Mouse (Mus musculus): ENCODE data around the gene Cd3d.

Gene Cd3d

DNA sequence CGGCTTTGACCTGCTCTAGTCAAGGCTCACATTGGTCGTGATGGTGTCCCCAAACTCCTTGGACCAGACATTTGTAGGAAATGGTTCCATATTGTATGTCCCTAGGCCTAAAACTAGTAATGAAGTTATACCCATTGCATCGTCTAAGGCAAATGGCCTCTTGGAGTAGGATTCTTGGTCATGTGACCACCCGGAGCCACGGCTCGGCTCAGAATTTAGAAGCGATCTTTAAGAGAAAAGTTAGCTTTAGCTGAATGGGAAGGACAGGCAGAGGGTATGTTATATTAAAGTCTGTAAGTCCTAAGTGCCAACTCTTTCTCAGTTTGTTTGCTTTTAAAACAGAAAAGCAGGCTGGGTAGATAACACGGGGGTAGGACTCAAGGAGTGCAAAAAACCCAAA is 495 bp downstream of the Cd3d start:
- no peaks in the 10 kb centered on the region for H3K27me3 ChIP-seq (ENCODE audit: control insufficient read depth, insufficient read depth, low read length, poor library complexity, severe bottlenecking)
- no peak for DNase-seq (ENCODE audit: low read depth, low spot score)
- H3K36me3 ChIP-seq (ENCODE audit: control insufficient read depth, insufficient read depth, low read length, poor library complexity, severe bottlenecking): no peaks in the 10 kb centered on the region

DNA sequence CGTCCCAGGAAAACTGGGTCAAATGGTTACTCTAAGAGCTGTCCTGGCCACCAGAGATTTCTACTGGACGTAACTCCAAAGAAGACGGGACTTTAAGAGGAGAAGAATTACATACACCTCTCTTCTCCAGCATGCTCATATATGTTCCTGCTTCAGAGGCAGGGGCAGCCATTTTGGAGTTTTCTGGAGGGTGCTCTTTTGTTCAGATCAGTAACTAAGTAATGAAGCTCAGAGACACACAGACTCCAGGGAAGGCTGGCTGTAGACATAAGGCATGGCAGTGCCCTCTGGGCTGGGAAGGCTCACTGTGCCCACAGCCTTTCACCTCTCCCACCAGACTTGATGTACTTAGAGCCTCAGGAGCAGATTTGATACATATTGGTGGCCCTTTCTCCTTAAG is 945 bp downstream of the Cd3d start:
- DNase-seq (ENCODE audit: low read depth, low spot score): no peak
- Histone ChIP-seq H3K27me3 (ENCODE audit: control insufficient read depth, insufficient read depth, low read length, poor library complexity, severe bottlenecking) (no peaks in the 10 kb centered on the region), H3K36me3 (ENCODE audit: control insufficient read depth, insufficient read depth, low read length, poor library complexity, severe bottlenecking) (no peaks in the 10 kb centered on the region)

DNA sequence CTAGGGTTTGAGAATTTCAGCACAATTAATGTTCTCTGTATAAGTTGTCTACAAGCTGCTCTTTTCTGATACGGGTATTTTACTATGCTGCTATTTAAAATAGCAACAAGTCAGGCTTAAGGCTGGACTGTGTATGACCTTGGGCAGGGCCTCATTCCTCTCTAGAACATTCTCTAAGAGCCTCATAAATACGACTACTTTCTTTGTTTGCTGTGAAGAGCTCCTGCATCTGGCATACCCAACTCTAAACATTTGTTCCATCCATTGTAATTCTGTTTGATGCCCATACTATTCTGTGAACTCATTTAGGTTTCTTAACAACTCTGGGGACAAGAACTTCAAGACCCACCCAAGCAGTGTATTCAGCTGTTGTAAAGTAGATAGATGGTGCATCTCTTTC is 1.4 kb downstream of the Cd3d start:
- H3K27me3 ChIP-seq (ENCODE audit: control insufficient read depth, insufficient read depth, low read length, poor library complexity, severe bottlenecking): no peaks in the 10 kb centered on the region
- no peak for DNase-seq (ENCODE audit: low read depth, low spot score)

DNA sequence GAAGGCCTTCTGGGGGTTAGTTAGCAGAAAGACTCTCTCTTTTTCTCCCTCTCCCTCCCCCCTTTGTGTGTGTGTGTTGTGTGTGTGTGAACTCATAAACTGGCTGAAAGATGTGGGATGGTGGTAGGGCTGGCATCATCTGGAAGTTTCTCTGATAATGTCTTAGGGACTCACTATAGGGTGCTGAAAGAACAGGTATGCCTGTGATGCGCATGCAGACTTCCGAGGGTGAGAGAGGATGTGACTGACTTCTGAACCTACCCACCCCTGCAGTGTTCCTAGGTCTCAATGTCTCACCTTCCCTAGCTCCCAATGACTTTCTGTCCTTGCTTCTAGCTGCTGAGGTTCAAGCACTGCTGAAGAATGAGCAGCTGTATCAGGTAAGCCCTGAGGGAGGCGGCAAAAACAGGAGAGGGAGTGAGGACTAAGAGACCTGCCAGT is 4.2 kb downstream of the Cd3d start:
- peak; percentile 7 for DNase-seq (ENCODE audit: low read depth, low spot score)
- Histone ChIP-seq H3K36me3 (ENCODE audit: control insufficient read depth, insufficient read depth, low read length, poor library complexity, severe bottlenecking) (no peaks in the 10 kb centered on the region), H3K27me3 (ENCODE audit: control insufficient read depth, insufficient read depth, low read length, poor library complexity, severe bottlenecking) (no peaks in the 10 kb centered on the region)

More for the DNA sequence above, 1.4 kb downstream of the Cd3d start:
- no peaks in the 10 kb centered on the region for H3K36me3 ChIP-seq (ENCODE audit: control insufficient read depth, insufficient read depth, low read length, poor library complexity, severe bottlenecking)

DNA sequence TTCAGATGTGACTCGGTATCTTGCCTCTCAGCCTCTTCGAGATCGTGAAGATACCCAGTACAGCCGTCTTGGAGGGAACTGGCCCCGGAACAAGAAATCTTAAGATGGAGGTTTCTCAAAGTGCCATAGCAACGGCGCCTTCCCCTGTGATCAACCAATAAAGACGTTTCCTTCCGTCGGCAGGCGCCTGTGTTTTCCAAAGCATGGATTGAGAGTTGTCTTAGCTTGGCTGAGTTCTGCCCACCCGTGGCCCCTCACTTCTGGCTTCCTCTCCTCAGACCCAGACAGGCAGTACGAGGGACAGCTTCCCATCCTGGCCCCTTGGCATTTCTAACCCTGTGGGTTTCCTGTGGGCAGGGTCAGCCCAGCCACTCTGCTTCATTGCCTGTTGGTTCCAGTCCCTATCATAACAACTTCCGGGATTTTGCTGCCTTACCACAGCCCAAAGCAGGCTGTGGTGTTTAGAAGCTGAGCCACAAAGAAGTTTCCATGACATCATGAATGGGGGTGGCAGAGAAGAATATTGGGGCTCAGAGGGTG is 4.7 kb downstream of the Cd3d start:
- Histone ChIP-seq H3K27me3 (ENCODE audit: control insufficient read depth, insufficient read depth, low read length, poor library complexity, severe bottlenecking) (no peaks in the 10 kb centered on the region), H3K36me3 (ENCODE audit: control insufficient read depth, insufficient read depth, low read length, poor library complexity, severe bottlenecking) (no peaks in the 10 kb centered on the region)
- DNase-seq (ENCODE audit: low read depth, low spot score): peak; percentile 96

DNA sequence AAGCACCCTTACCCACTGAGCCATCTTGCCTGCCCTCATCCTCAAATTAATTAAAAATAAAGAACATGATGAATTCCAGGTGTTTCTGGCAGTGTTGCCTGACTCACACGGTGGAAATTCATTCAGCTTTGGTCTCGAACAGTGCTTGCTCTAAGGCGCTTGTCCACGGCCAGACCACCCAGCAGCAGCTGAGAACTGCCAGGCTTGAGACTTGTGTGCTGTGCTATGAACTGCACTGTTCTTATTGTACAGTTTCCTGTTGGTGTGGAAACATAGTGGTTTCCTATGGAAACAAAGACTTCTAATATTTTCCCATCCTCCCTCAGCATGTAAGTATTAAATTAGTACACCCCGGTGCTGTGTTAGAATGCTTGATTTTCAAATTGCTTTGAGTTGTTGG is 5.4 kb downstream of the Cd3d start:
- peak; percentile 59 for DNase-seq (ENCODE audit: low read depth, low spot score)
- Histone ChIP-seq H3K36me3 (ENCODE audit: control insufficient read depth, insufficient read depth, low read length, poor library complexity, severe bottlenecking) (no peaks in the 10 kb centered on the region), H3K27me3 (ENCODE audit: control insufficient read depth, insufficient read depth, low read length, poor library complexity, severe bottlenecking) (no peaks in the 10 kb centered on the region)

DNA sequence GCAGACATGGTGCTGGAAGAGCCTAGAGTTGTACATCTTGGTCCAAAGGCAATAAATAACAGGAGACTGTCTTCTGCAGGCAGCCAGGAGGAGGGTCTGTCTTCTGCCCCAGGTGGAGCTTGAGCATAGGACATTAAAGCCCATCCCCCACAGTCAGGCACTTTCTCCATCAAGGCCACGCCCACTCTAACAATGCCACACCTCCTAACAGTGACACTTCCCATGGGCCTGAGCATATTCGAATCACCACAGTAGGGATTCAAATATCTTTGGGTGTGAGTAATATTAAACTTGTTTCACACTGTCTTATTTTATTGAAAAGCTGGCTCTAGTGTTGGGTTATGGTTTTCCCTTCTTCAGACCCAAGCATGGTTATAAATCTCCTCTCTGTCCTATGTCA is 10.2 kb downstream of the Cd3d start:
- no peak for DNase-seq (ENCODE audit: low read depth, low spot score)
- Histone ChIP-seq H3K27me3 (ENCODE audit: control insufficient read depth, insufficient read depth, low read length, poor library complexity, severe bottlenecking) (no peaks in the 10 kb centered on the region), H3K36me3 (ENCODE audit: control insufficient read depth, insufficient read depth, low read length, poor library complexity, severe bottlenecking) (no peaks in the 10 kb centered on the region)

DNA sequence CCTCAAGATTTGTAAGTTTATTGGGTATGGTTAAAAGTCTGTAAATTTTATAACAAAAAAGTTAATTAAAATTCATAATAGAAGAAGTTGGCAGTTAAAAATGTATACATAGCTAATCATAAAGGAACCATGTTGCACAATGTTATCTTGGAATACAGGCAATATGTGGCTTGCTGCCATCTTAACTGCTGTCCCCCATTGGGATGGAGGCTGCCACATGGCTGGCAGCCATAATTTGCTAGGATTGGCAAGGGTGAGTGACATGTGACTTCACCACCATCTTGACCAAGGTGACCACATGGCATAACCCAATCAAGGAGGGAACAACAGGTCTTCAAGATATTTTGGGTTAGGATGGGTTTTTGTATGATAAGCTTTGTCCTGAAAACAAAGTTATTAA is 10.7 kb downstream of the Cd3d start:
- DNase-seq (ENCODE audit: low read depth, low spot score): no peak
- no peaks in the 10 kb centered on the region for H3K27me3 ChIP-seq (ENCODE audit: control insufficient read depth, insufficient read depth, low read length, poor library complexity, severe bottlenecking)
- no peaks in the 10 kb centered on the region for H3K36me3 ChIP-seq (ENCODE audit: control insufficient read depth, insufficient read depth, low read length, poor library complexity, severe bottlenecking)

DNA sequence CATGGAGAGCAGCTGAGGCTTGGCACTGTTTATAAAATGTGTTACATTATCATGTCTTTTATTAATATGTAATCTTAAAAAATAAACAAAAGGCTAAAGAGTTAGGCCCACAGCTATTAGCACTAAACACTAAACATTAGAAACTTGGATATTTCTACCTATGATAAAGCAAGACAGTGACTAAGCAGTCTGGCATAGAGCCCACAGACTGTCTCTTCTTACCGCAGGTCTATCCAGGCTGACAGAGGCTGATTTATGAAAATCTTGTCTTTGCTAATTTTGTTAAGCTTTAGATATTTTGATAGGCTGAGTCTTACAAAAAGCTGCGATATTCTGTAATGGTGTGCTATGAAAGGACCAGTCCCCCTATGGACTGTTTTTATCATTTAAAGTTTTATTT is 11.7 kb downstream of the Cd3d start:
- no peak for DNase-seq (ENCODE audit: low read depth, low spot score)
- Histone ChIP-seq H3K27me3 (ENCODE audit: control insufficient read depth, insufficient read depth, low read length, poor library complexity, severe bottlenecking) (no peaks in the 10 kb centered on the region), H3K36me3 (ENCODE audit: control insufficient read depth, insufficient read depth, low read length, poor library complexity, severe bottlenecking) (no peaks in the 10 kb centered on the region)

DNA sequence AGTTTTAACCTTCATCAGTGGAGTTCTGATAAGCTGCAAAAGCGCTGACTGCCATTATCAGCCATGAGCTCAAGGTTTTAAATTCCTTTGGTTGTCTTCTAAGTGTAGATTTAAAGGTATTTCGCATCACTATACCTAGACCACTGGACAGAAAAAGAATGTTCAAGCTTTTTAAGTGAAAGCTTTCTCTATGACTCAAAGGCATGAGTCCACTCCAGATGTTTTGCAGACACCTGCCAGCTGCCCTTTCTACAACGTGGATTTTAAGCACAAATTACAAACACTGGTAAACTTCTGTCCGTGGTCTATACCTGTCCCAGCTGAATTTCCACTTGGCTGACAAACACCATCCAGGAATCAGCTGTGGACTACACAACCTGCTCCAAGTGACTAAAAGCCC is 13.4 kb downstream of the Cd3d start:
- no peaks in the 10 kb centered on the region for H3K36me3 ChIP-seq (ENCODE audit: control insufficient read depth, insufficient read depth, low read length, poor library complexity, severe bottlenecking)
- DNase-seq (ENCODE audit: low read depth, low spot score): no peak

DNA sequence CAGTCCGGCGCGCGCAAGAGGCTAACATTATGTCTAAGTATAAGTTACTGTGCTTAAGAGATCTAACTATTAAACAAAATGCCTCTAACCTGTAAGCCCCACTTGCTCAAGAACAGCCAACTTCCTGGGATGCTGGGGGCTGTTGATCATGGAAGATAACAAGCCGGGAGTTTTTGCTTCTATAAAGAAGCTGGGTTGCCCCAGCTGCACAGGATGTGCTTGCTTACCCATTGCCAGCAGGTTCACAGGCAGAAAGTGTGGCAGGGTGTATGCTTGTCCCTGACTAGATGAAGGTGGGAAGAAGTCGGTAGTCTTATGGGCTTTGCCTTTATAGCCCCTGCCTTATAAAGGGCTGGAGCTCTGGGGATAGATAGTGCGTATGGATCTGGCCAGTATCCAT is 15.0 kb downstream of the Cd3d start:
- no peaks in the 10 kb centered on the region for H3K27me3 ChIP-seq (ENCODE audit: control insufficient read depth, insufficient read depth, low read length, poor library complexity, severe bottlenecking)
- no peak for DNase-seq (ENCODE audit: low read depth, low spot score)
- no peaks in the 10 kb centered on the region for H3K36me3 ChIP-seq (ENCODE audit: control insufficient read depth, insufficient read depth, low read length, poor library complexity, severe bottlenecking)

More for the DNA sequence above, 13.4 kb downstream of the Cd3d start:
- H3K27me3 ChIP-seq (ENCODE audit: control insufficient read depth, insufficient read depth, low read length, poor library complexity, severe bottlenecking): no peaks in the 10 kb centered on the region

DNA sequence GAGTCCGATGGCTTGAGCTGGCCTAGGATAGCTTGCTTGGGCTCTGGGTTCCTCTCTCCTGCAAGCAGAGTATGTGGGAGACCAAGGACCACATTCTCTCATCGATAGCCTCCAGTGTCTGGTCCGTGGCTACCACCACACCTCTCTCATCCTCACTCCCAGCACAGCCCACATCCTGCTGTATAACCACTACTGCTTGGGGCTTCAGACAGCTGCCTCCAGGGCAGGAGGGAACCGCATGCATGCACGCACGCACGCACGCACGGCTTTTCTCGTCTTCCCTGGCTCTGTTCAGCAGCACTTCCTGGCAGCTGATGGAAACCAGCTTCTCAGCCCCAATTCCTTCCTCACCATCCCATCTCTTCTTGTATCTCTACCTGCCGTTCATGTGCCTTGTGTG is 16.6 kb downstream of the Cd3d start:
- Histone ChIP-seq H3K36me3 (ENCODE audit: control insufficient read depth, insufficient read depth, low read length, poor library complexity, severe bottlenecking) (no peaks in the 10 kb centered on the region), H3K27me3 (ENCODE audit: control insufficient read depth, insufficient read depth, low read length, poor library complexity, severe bottlenecking) (no peaks in the 10 kb centered on the region)
- DNase-seq (ENCODE audit: low read depth, low spot score): no peak

DNA sequence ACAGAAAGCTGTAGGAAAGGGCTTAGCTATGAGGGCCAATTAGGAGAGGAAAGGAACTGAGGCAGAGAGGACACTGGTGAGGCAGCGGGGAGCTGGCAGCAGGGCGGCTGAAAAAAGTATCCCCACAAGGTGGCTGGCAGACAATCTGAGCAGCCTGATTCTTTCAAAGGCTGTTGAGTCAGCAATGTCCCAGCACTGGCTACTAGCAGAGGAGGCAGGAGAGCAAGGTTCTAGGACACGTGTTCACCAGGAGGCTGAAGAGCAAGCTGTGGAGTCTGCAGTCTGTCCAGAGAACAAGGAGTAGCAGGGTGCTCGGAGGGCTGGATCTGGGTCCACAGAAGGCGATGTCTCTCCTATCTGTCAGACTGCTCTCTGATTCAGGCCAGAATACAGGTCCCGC is 17.6 kb downstream of the Cd3d start:
- DNase-seq (ENCODE audit: low read depth, low spot score): no peak
- Histone ChIP-seq H3K27me3 (ENCODE audit: control insufficient read depth, insufficient read depth, low read length, poor library complexity, severe bottlenecking) (no peaks in the 10 kb centered on the region), H3K36me3 (ENCODE audit: control insufficient read depth, insufficient read depth, low read length, poor library complexity, severe bottlenecking) (no peaks in the 10 kb centered on the region)

DNA sequence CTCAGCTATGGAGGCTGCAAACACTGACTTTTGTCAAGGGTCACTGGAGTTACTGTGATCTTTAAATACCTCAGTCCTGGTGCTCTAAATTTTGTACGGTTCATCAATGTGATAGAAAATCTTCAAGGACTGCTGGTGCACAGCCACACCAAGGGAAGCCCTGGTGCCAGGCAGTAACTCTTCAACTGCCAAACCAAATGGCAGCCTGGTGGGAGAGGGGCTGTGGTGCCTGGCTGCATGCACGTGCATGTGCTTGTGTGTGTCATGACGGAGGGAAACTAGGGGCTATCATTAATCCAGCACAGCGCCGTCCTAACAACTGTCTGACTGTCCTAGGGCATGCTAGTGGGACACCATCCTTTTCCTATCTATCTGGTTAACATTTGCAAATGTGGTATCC is 18.2 kb downstream of the Cd3d start:
- Histone ChIP-seq H3K36me3 (ENCODE audit: control insufficient read depth, insufficient read depth, low read length, poor library complexity, severe bottlenecking) (no peaks in the 10 kb centered on the region), H3K27me3 (ENCODE audit: control insufficient read depth, insufficient read depth, low read length, poor library complexity, severe bottlenecking) (no peaks in the 10 kb centered on the region)
- no peak for DNase-seq (ENCODE audit: low read depth, low spot score)

DNA sequence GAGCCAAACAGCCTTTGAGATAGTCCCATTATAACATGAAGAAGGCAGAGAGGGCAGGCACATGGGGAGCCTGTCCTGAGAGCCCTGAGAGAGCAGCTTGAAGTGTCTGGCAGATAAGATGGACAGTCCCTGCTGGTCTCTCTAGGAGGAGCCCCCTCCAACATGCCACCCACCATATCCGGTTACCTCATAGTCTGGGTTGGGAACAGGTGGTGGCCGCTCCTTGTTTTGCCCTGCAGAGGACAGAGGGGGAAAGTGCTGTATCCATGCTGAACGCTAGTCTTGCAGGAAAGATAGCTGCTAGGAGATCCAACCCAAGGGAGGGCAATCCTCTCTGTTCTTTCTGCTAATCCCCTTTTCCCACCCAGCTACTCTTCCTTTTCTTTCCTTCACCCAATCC is 18.7 kb downstream of the Cd3d start:
- Histone ChIP-seq H3K27me3 (ENCODE audit: control insufficient read depth, insufficient read depth, low read length, poor library complexity, severe bottlenecking) (no peaks in the 10 kb centered on the region), H3K36me3 (ENCODE audit: control insufficient read depth, insufficient read depth, low read length, poor library complexity, severe bottlenecking) (no peaks in the 10 kb centered on the region)
- DNase-seq (ENCODE audit: low read depth, low spot score): no peak

DNA sequence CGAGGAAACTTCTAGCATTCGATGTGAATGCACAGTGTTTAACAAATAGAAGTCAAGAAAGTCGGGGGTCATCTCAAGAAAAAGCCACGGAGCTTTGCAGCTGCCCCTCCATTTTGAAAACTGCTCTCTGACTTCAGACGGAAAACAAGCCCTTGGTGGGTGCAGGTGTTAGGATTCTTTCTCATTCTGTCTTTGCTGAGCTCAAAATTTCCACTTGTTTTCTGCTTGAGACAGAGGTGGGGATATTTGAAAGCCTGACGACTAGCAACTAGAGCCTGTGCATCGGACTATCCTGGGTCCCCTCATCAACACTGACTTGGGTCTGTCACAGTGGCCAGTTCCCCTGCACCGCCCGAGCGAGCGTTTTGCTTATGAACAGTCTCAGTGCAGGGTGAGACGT is 25.8 kb downstream of the Cd3d start:
- Histone ChIP-seq H3K36me3 (ENCODE audit: control insufficient read depth, insufficient read depth, low read length, poor library complexity, severe bottlenecking) (no peaks in the 10 kb centered on the region), H3K27me3 (ENCODE audit: control insufficient read depth, insufficient read depth, low read length, poor library complexity, severe bottlenecking) (no peaks in the 10 kb centered on the region)
- DNase-seq (ENCODE audit: low read depth, low spot score): no peak
